Mouse (Mus musculus): Measurements from ENCODE around the gene Zfp422. TPM values are rescaled to one million over a fixed set of nuclear protein-coding genes. Genes with fewer than 3 reads are reported as not detected.

Gene Zfp422
- polyA plus RNA-seq (2015; fragmentation: Illumina TruSeq; extraction: RNeasy Lipid Tissue Mini Kit (QIAGEN cat#74804); ENCODE audit: low read depth, low replicate concordance): 28.3 TPM

DNA sequence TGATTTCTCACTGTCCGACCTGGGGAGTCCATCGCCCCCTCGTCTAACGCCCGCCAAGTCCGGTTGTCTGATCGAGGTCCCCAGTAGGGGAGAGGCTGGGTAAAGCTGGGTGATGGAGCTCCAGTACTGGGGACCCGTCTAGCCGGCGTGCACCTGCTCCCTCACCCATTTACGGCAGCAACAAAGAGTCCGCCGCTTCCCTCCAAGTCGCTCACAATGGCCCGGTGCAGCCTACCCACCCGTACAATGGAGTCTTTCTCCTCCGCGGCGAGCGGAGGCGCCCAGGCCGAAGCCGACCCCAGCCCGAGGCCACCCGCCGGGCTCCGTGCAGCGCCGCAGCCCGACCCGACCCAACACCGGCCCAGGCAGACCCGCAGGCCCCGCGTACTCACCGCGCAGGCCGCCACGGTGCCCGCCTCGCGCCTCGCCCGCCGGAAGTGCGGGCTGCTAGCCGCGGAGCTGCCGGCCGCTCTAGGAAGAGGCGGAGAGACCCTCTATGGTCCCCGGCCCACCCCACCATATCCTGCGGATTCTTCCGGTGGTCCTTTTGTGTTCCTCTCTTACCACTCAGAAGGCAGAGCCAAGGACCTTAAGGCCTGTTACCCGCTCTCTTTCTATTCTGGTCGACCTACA lies at the start of gene Zfp422:
Gene Zfp422 (minus strand): TSS at position 461 of the 633 bp plus-strand sequence.

GRCm38 (mm10) chr6:116673471-116674282 lies 44.9 kb upstream of the Zfp422 start, which contains the start of gene Rassf4:
Gene Rassf4, minus strand, starts transcription at chr6:116673952.

GRCm38 (mm10) chr6:116650406-116650805 lies 21.6 kb upstream of the Zfp422 start, which contains the start of gene Depp1:
Gene Depp1, plus strand, starts transcription at chr6:116650609.

GRCm38 (mm10) chr6:116584095-116584494 lies 44.7 kb downstream of the Zfp422 start, which contains the start of gene Olfr215:
Gene Olfr215, minus strand, starts transcription at chr6:116584195.

Other genes with a start within 250 kb of the Zfp422 start
- 1.4 TPM for gene Alox5, start 167.8 kb downstream of the Zfp422 start, polyA plus RNA-seq (2015; fragmentation: Illumina TruSeq; extraction: RNeasy Lipid Tissue Mini Kit (QIAGEN cat#74804); ENCODE audit: low read depth, low replicate concordance)
- not detected for gene Olfr211, start 139.9 kb downstream of the Zfp422 start, polyA plus RNA-seq (2015; fragmentation: Illumina TruSeq; extraction: RNeasy Lipid Tissue Mini Kit (QIAGEN cat#74804); ENCODE audit: low read depth, low replicate concordance)
- not detected for gene Olfr212, start 122.5 kb downstream of the Zfp422 start, polyA plus RNA-seq (2015; fragmentation: Illumina TruSeq; extraction: RNeasy Lipid Tissue Mini Kit (QIAGEN cat#74804); ENCODE audit: low read depth, low replicate concordance)
- gene Olfr213, start 90.5 kb downstream of the Zfp422 start, polyA plus RNA-seq (2015; fragmentation: Illumina TruSeq; extraction: RNeasy Lipid Tissue Mini Kit (QIAGEN cat#74804); ENCODE audit: low read depth, low replicate concordance): not detected
- not detected for gene Gm5580, start 77.9 kb downstream of the Zfp422 start, polyA plus RNA-seq (2015; fragmentation: Illumina TruSeq; extraction: RNeasy Lipid Tissue Mini Kit (QIAGEN cat#74804); ENCODE audit: low read depth, low replicate concordance)
- not detected for gene Olfr214, start 74.8 kb downstream of the Zfp422 start, polyA plus RNA-seq (2015; fragmentation: Illumina TruSeq; extraction: RNeasy Lipid Tissue Mini Kit (QIAGEN cat#74804); ENCODE audit: low read depth, low replicate concordance)
- gene Olfr215, start 44.8 kb downstream of the Zfp422 start, polyA plus RNA-seq (2015; fragmentation: Illumina TruSeq; extraction: RNeasy Lipid Tissue Mini Kit (QIAGEN cat#74804); ENCODE audit: low read depth, low replicate concordance): not detected
- 4.2 TPM for gene Depp1, start 21.6 kb upstream of the Zfp422 start, polyA plus RNA-seq (2015; fragmentation: Illumina TruSeq; extraction: RNeasy Lipid Tissue Mini Kit (QIAGEN cat#74804); ENCODE audit: low read depth, low replicate concordance)
- gene Rassf4, start 45.0 kb upstream of the Zfp422 start, polyA plus RNA-seq (2015; fragmentation: Illumina TruSeq; extraction: RNeasy Lipid Tissue Mini Kit (QIAGEN cat#74804); ENCODE audit: low read depth, low replicate concordance): 7.2 TPM
- 0.88 TPM for gene Tmem72, start 87.9 kb upstream of the Zfp422 start, polyA plus RNA-seq (2015; fragmentation: Illumina TruSeq; extraction: RNeasy Lipid Tissue Mini Kit (QIAGEN cat#74804); ENCODE audit: low read depth, low replicate concordance)